Mouse (Mus musculus): Measurements from ENCODE around the gene Olfr1298. TPM values are rescaled to one million over a fixed set of nuclear protein-coding genes. Genes with fewer than 3 reads are reported as not detected.

Gene Olfr1298
- not detected in 2 replicates for polyA plus RNA-seq (2012; rRNA removed)

GRCm38 (mm10) chr2:111649101-111649500, at the start of gene Olfr1298:
TSS of gene Olfr1298 (minus strand) at chr2:111649201.
- TF ChIP-seq POLR2A (IDR thresholded peaks at IDR 0.05; ENCODE audit: borderline replicate concordance, extremely low read depth, insufficient read depth, insufficient read length, poor library complexity, severe bottlenecking), result no peak
- no peak for TF ChIP-seq CTCF (IDR thresholded peaks at IDR 0.05; ENCODE audit: borderline replicate concordance, extremely low read depth, insufficient read depth, insufficient read length)
- no peak for DNase-seq (ENCODE audit: low read depth)

- TF ChIP-seq POLR2A (IDR thresholded peaks at IDR 0.05; ENCODE audit: borderline replicate concordance, extremely low read depth, insufficient read depth, insufficient read length, poor library complexity, severe bottlenecking) (no peak), CTCF (IDR thresholded peaks at IDR 0.05; ENCODE audit: borderline replicate concordance, extremely low read depth, insufficient read depth, insufficient read length) (no peak)
- DNase-seq (ENCODE audit: low read depth), result no peak
These were observed 12.1 kb upstream of the Olfr1298 start, which contains the start of gene Olfr1299 for GRCm38 (mm10) chr2:111661119-111661518. TSS of gene Olfr1299 (plus strand) at chr2:111661419.

- DNase-seq (ENCODE audit: low read depth), result no peak
- TF ChIP-seq POLR2A (IDR thresholded peaks at IDR 0.05; ENCODE audit: borderline replicate concordance, extremely low read depth, insufficient read depth, insufficient read length, poor library complexity, severe bottlenecking) (no peak), CTCF (IDR thresholded peaks at IDR 0.05; ENCODE audit: borderline replicate concordance, extremely low read depth, insufficient read depth, insufficient read length) (no peak)
These were observed 22.6 kb downstream of the Olfr1298 start, which contains the start of gene Olfr1297 for GRCm38 (mm10) chr2:111626397-111626796. TSS of gene Olfr1297 (minus strand) at chr2:111626497.

Other genes starting within 250 kb of the Olfr1298 start
- not detected in 2 replicates for gene Olfr1286, start 226.1 kb downstream of the Olfr1298 start, polyA plus RNA-seq (2012; rRNA removed)
- gene Olfr1287, start 200.1 kb downstream of the Olfr1298 start, polyA plus RNA-seq (2012; rRNA removed), result not detected in 2 replicates
- gene Olfr1288, start 175.1 kb downstream of the Olfr1298 start, polyA plus RNA-seq (2012; rRNA removed), result not detected in 2 replicates
- not detected in 2 replicates for gene Olfr1289, start 168.4 kb downstream of the Olfr1298 start, polyA plus RNA-seq (2012; rRNA removed)
- not detected in 2 replicates for gene Olfr1290, start 155.4 kb downstream of the Olfr1298 start, polyA plus RNA-seq (2012; rRNA removed)
- not detected in 2 replicates for gene Olfr1291-ps1, start 152.0 kb downstream of the Olfr1298 start, polyA plus RNA-seq (2012; rRNA removed)
- not detected in 2 replicates for gene Olfr1293-ps, start 124.0 kb downstream of the Olfr1298 start, polyA plus RNA-seq (2012; rRNA removed)
- not detected in 2 replicates for gene Olfr1294, start 108.9 kb downstream of the Olfr1298 start, polyA plus RNA-seq (2012; rRNA removed)
- gene Olfr1295, start 79.5 kb downstream of the Olfr1298 start, polyA plus RNA-seq (2012; rRNA removed), result not detected in 2 replicates
- not detected in 2 replicates for gene Olfr1297, start 22.7 kb downstream of the Olfr1298 start, polyA plus RNA-seq (2012; rRNA removed)
- not detected in 2 replicates for gene Olfr1299, start 12.2 kb upstream of the Olfr1298 start, polyA plus RNA-seq (2012; rRNA removed)
- not detected in 2 replicates for gene Olfr1301, start 101.8 kb upstream of the Olfr1298 start, polyA plus RNA-seq (2012; rRNA removed)
- gene Olfr1302, start 128.2 kb upstream of the Olfr1298 start, polyA plus RNA-seq (2012; rRNA removed), result not detected in 2 replicates
- not detected in 2 replicates for gene Olfr1303, start 171.1 kb upstream of the Olfr1298 start, polyA plus RNA-seq (2012; rRNA removed)
- not detected in 2 replicates for gene Olfr1305, start 227.9 kb upstream of the Olfr1298 start, polyA plus RNA-seq (2012; rRNA removed)